Mouse (Mus musculus) fat pad, adult 2 months (tissue): ENCODE data around the gene Gna12.

Source experiments
- DNase-seq: peaks from one replicate; pipeline ENCODE4 v3.0.0-alpha.2; 2011; ENCODE audit warnings: low read depth, low spot score; ENCODE audit errors: extremely low read depth

The Gna12 gene

DNA sequence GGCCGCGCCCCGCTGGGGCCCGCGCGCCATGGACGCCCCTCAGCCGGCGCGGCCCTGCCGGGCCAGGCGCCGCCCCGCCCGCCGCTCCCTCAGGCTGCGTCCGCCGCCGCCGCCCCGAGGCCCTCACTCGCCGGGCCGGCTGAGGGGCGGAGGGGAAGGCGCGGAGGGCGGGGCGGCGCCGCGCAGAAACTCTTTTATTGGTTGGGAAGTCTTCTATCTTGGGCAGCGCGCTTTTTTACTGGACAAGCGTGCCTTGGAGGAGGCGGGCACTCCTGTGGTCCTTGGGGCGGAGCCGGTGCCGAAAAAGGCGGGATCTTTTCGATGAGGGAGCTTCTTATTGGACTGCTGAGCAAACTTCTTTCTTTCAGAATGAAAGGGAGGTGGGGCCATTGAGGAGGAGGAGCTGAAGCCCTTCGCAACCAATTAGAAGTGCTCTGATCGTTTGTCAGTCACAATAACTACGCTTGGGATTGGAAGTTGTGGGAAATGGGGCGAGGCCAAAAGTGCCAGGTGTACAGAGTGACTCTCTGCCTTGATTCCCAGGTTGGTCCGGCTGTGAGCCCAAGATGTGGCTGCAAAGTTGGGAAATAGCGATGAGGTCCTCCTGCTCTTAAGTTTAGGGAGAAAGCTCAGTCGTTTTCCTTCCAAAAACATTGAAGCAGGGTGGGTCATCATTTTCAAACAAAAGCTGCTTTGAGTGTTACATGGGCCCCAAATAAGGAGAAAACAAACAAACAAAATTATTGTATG, at the start of gene Gna12:
Gene Gna12 (minus strand): TSS at position 118 of the 750 bp plus-strand sequence.
- peak; percentile 96 for DNase-seq

DNA sequence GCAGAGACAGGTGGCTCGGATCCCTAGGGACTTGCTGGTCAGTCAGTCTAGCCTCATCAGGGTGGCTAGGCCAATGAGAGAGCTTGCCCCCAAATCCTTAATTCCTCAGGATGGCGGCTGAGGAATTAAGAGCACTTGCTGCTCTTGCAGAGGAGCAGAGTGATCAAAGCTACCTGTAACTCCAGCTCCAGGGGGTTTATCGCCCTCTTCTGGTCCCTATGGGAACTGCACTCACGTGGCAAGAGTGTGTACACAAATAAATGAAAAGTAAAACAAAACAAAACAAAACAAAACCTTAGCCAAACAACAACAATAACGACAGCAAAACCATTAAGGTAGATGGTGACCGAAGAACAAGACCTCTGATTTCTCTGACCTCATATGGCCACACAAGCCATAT, 48.4 kb upstream of the Gna12 start:
- DNase-seq, result no peak

DNA sequence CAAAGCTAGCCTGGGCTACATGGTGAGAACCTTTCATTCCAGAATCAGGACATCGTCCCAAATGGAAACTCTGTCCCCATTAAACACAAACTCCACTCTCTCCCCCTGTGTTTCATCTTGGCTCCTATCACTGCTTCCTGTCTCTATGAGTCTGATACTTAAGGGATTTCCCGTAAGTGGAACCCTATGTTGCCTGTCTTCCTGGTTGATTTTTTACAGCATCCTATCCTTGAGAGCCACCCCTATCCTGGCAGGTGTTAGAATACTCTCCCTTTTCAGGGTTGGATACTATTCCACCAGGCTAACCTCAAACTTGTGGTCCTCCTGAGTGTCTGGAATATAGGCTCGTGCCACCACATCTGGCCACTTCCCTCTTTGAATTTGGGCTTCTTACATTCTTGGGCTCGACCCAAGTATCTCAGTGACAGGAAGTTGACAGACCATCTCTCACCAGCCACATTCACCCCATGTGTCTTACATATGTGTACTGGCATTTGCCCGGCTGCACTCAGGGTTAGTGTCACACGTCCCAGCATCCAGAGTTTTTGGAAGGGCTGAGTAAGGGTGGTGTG, 43.6 kb upstream of the Gna12 start:
- DNase-seq, result no peak

DNA sequence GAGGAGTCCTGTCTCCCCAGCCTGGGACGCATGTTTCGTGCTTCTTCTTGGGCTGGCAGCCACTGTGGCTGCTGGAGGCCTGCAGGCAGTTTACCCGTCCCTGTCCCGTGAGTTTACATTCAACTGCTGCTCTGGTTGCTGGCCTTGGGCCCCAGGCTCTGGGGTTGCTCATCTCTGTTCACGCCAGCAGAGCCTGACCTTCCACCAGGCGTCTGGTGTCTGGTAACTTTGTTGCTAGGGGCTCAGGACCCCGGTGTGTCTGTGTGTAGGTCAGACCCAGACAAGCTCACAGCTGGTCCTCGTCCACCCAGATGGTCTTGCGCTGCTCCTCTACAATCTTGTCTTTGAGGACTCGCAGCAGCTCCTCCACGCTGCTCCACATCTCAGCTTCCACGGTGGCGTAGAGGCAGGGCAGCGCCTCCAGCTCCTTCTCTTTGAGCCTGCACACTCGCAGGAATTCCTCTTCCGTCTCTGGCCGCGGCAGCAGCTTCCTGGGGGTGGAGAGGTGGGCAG, 42.9 kb upstream of the Gna12 start:
- DNase-seq, result no peak

DNA sequence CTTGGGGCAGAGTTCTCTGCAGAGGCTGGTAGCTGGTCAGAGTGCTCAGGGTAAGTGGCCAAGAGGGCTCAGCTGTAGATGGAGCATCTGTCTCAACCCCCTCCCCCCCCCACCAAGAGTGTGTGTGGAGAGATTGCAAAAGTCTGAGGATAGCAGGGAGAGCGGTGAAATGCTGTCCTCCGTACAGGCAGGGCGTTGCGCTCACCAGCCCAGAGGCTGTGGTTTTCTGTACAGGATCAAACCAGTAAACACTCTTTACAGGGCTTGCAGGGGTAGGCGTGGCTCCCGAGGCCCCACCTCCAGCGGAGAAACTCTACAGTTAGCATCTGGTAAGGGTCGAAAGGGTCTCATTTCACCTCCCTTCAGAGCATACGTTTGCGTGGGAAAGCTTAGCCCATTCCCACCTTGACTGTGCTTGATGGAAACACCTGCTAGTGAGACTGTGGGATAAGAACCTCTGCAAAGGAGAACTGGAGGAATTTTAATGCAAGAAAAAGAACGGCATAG, 42.4 kb upstream of the Gna12 start:
- no peak for DNase-seq

DNA sequence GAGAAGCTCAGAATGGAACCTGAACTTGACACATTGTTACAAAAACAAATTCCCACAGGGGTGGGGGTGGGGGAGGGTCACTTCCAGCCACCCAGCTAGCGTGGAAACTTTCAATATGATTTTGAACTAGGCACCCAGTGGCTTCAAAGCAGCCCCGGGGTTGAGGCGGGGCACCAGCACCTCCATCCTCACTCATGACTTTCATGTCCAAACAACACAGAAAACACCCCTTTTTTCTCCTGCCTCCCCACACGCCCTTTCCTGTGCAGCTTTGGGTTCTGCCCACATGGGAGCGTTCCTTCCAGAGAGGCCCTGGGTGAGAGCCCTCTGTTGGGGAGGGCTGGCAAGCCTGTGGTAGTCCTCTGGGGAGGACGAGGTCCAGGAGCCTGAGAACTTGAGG, 41.0 kb upstream of the Gna12 start:
- no peak for DNase-seq

DNA sequence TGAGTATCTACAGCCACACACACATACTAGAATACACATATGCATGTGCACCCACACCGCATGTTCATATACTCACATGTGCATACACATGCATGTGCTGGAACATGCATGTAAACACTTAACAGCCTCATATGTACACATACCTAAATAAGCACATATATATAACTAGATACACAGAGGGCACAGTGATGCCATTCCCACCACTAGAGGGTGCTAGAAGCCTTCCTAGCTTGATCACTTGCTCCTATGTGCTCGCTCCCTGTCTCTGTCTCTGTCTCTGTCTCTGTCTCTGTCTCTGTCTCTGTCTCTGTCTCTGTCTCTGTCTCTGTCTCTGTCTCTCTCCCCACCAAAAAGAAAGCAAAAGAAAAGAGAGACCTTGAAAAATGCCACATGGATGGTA, 38.8 kb upstream of the Gna12 start:
- no peak for DNase-seq

DNA sequence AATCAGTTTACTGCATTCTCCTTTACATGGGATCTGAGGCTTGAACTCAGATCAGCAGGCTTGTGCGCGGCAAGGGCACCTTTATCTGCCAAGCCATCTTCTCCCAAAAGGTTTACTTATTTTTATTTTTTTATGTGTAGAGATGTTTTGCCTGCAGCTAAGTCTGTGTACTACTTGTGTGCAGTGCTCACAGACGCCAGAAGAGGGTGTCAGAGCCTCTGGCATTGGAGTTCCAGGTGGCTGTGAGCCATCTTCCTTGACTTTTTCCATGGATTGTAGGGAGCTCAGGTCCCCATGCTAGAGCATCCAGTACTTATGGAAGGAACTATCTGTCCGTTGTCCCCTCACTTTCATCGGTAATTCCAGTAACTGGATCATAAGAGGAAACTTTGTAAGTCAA, 29.5 kb upstream of the Gna12 start:
- DNase-seq, result no peak

DNA sequence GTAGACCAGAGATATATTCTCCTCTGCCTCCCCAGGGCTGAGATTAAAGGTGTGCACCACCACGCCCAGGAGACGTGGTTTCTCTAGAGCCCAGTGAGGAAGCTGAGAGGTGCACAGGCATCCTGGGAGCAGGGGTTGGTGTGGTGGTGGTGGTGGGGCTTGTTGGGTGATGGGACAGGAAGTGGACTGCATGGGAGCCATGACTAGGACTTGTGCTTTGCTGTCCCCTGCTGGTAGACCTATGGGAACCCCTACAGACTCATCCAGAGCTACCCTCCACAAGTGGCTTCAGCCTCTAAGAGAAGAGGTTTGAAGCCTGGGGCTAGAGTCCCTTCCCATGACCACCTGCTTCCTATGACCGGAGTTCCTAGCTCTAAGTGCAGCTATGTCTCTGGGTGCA, 28.1 kb upstream of the Gna12 start:
- DNase-seq, result no peak

DNA sequence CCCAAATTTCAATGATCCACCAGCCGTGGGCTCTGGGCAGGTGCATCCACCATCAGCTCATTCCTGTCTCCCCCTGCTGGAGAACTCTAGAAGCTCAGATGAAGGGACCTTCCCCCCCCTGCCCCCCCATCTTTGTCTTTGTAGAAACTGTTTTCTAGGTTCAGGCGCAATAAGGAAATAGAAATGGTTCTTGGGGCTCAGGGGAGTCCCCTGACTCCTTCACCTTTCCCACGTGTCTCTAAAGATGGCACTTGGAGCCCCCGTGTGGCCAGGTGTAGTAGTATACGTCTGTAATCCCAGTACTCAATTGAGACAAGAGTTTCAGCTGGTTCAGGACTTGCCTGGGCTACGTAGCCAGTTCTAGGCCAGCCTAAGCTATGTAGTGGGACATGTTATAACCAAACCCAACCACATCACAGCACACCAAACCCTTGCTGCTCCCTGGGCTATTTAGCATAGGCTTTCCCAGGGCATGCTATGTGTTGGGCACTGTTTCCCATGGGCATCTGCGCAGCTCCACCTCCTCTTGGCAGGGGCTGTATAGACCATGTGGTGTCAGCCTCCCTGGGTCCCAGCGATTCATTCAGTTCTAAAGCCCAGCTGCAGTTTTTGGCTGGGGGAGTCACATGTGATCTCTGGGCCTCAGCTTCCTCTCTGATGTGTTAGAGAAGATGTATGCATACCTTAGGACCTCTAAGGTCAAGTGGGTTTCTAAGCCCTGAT, 27.4 kb upstream of the Gna12 start:
- no peak for DNase-seq

DNA sequence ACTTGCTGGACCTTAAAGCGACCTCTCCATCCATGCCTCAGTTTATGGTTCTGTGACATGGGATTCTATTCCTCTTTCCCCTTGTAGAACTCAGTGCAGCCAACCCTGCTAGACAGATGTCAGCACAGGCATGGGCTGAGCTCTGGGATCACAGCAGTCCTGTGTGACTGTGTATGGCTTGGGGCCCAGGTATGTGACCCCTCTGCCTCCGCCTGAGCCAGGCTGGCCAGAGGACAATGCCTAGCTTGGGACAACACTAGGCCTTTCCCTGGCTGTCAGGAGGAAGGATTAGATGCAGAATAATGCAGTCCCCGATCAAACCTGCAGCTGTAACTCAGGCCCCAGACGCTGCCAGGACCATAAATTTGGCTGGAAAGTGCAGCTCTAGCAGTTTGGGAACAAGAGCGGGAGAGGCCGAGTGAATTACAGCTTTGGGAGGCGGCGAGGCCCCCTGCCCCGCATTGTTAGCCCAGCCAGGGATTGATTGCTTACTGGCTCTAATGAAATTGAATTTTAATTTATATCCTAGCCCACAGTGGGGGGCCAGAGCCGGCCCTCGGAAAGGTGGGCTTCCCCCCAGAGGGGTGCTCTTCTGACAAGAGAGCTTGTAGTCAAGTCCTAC, 25.8 kb upstream of the Gna12 start:
- DNase-seq, result no peak

DNA sequence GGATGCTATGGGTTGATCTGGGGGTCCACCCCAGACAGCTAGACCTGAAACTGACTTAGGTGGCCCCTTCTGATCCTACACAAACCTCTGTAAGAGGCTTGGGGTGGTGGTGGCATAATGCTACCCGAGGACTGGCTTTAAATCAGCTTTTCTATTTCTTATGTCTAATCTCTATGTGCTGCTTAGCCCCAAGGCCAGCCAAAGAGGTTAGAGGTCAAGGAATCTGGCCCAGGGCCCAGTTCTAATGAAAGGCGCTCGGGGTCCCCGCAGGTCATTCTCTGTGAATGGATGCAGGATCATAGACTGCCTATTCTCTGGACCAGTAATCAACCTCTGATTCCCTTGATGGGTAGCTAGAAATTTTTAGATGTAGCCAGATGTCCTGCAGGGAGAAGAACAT, 24.5 kb upstream of the Gna12 start:
- no peak for DNase-seq

DNA sequence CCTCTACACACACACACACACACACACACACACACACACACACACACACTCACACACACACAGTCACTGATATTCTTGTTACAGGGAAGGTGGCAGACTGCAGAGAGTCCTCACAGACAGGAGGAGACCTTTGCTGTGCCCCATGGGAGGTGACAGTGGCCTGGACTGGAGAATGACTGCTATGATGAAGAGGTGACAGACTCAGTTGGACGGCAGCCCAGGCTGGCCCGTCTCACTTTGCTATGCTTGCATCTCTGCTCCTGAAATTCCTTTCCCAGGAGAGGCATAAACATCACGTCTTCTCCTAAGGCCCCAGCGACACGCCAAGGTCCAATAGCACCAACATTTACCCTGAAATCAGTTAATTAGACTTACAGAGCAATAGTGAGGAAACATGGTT, 23.5 kb upstream of the Gna12 start:
- no peak for DNase-seq

DNA sequence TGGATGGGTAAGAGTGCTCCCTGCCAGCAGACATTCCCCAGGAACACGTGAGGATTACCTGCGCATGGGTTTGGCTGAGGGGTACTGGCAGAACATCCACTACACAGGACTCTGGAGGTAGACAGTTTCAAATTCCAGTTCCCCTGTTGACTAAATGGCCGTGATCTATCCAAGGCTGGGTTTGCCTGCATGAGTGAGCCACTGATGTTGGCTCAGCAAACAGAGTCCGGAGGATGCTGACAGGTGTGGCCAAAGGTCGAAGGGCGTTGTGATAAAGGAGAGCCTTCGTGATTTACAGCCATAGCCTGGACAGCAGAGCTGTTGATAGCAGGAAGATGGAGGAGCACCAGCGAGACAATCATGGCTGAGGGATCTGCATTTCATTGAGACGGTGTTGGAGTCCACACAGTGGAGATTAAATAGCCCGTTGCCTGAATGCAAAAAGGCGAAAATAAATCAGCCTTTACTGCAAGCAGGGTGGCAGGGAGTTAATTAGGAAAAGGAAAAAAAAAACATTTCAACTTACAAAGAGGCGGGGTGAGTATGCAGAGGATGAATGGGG, 22.3 kb upstream of the Gna12 start:
- DNase-seq, result no peak

DNA sequence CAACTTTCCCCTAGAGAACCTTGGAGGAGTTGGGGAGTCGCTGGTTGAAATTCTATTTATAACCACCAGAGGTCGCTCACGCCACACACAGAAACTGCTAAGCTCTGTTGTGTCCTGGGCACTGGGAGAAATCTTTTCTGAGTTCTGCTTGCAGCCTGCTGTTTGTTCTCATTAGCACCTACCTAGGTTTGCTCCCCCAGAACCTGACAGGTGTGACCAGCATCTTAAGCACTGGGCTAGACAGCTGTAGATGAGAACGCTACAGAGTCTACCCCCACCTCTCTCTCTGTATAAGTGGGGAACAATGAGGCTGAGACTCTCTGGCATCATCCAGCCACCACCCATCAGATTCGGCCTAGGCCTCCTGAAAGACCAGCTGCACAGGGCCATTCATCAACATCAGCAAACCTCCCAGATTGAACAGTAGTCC, 17.1 kb upstream of the Gna12 start:
- DNase-seq, result no peak

DNA sequence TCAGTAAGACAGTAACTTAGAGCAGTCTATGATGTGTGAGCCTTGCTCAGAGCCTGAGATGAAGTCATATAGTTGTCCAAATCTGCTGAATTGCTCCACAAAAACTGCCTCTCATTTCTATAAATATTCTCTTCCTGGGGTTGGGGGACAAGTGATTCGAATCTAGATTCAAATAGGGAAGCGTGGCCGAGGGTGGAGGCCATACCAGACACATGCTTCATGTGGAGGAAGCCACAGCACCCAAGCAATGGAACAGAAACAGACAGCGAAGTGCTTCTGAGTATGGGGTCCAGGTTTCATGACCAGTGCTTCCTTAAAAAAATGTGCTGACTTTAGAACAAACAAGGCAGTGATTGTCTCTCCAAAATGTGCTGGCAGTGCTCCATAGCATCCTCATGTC, 11.7 kb upstream of the Gna12 start:
- no peak for DNase-seq

DNA sequence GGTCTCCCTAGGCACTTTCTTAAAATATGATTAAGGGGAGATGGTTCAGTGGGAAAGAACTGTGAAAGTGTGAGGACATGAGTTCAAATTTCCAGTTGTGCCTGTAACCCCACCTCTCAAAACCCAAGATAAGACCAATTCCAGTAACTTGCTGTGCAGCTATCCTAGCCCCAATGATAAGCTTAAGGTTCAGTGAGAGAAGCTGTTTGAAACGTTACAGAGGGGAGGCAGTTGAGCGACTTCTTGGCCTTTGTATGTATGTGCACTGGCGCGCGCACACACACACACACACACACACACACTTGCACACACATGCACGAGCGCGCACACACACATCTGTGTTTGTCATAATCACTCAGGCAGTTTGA, 817 bp upstream of the Gna12 start:
- DNase-seq, result no peak

DNA sequence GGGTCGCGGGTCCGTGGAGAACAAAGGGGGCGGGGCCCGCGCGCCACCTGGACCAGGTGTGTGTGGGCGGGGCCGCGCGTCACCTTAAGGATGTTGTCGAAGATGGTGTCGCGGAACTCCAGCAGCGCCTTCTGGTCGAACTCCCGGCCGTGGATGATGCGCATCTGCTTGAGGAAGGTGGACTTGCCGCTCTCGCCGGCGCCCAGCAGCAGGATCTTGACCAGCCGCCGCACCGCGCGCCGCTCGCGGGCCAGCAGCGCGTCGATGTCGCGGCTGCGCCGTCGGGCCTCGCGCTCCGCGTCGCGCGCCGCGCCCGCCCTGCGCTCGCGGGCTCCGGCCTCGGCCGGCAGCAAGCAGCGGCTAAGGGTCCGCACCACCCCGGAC, 328 bp downstream of the Gna12 start:
- DNase-seq, result no peak

DNA sequence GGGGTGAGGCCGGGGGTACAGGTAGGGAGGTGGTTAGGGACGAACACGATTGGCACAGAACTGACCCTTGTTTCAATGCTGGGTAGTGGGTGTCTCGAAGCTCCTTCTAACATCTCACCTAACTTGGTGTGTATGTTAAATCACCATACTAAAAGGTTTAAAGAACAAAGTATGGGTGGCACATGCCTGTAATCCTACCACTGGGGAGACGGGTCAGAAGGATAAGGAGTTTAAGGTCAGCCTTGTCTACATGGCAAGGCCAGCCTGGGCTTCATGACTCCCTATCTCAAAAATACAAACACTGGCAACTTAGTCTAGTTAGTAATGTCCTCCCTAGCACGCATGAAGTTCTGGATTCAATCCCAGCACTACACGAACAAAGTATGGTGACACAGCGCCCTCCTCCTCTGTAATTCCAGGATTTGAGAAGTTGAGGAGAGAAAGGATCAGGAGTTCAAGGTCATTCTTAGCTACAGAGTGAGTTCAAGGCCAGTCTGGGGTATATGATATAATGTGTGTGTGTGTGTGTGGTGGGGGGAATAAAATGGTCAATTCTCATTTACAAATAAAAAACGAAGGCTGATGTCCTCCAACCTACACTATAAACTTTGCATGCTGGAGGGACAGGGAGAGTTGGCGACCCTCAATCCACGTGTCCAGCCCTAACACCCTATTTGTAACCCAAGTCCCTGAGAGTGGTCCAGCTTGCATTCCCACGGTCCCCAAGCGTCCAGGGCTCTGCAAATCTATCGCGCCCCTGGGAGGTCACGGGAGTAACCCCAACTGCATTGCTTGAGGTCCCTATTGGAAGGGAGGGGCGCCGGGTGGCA, 935 bp downstream of the Gna12 start:
- DNase-seq, result no peak

DNA sequence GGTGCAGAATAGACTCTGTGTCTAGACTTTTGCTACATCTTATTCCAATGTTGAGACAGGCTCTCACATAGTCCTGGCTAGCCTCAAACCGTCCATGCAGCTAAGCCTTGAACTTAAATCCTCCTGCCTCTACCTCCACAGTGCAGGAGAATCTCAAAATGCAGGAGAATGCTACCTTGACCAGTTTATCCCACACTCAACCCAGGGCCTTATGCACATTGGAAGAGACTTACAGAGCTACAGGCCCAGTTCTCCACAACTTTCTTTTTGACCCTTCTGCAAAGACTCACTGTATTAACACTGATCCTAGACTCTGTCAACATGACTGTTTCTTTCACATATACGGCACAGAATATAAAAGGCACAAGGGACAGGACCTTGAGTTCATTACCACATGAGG, 1.9 kb downstream of the Gna12 start:
- DNase-seq, result no peak
